9 mouse cellular contexts compared by ENCODE assay signal in genomic region chr19:3699508-3700438, GRCm38 (mm10). TPM values are rescaled to one million over a fixed set of nuclear protein-coding genes. Genes with fewer than 3 reads are reported as not detected.
DNase-seq lines count a peak whose midpoint lies in the region; ATAC-seq lines count a peak whose summit lies in the region.
"Had no signal": no experiment of that assay in that cellular context is flagged by ENCODE, and none has a peak within 500 bp of the region (broad histone marks: within the 10 kb centered on the region; RNA-seq: fewer than 3 reads in every experiment).

No protein-coding gene starts in this region.

- H3K9me3 ChIP-seq in kidney, embryonic 15.5 days (replicated peaks) = no peaks in the 10 kb centered on the region
- no peaks in the 10 kb centered on the region for H3K9me3 ChIP-seq in limb, embryonic 15.5 days
- no peaks in the 10 kb centered on the region for H3K9me3 ChIP-seq in stomach, embryonic 14.5 days (ENCODE audit: control insufficient read depth, low read depth, low read length)

- WGBS in kidney, embryonic 15.5 days = 30% methylated on average over 6 of the region's 6 CpGs
- WGBS in limb, embryonic 15.5 days = 35% methylated on average over 6 of the region's 6 CpGs
- 39% methylated on average over 6 of the region's 6 CpGs for WGBS in stomach, embryonic 14.5 days

- H3K27ac ChIP-seq in kidney, embryonic 15.5 days = no peak overlapping the region
- H3K27ac ChIP-seq in limb, embryonic 15.5 days = no peak overlapping the region
- no peak overlapping the region for H3K27ac ChIP-seq in stomach, embryonic 14.5 days (ENCODE audit: low read length)

- ATAC-seq in kidney, embryonic 15.5 days (replicated peaks; ENCODE audit: low FRiP score) = peak; percentile 33; the same call in 1 of the 2 replicates
- 0 out of 2 replicates have a peak, but pooled peaks have one; percentile 41 for ATAC-seq in limb, embryonic 15.5 days (ENCODE audit: insufficient number of reproducible peaks, low FRiP score, low TSS enrichment, low read depth)
- ATAC-seq in stomach, embryonic 14.5 days (ENCODE audit: insufficient number of reproducible peaks, insufficient read depth, low FRiP score, low read depth) = peak; percentile 63; the same call in 1 of the 2 replicates

- H3K4me2 ChIP-seq in kidney, embryonic 15.5 days = no peak overlapping the region
- H3K4me2 ChIP-seq in limb, embryonic 15.5 days = no peak overlapping the region
- H3K4me2 ChIP-seq in stomach, embryonic 14.5 days (replicated peaks; ENCODE audit: low read depth, low read length) = no peak overlapping the region

- H3K36me3 ChIP-seq in kidney, embryonic 15.5 days = no peaks in the 10 kb centered on the region
- no peaks in the 10 kb centered on the region for H3K36me3 ChIP-seq in limb, embryonic 15.5 days
- no peaks in the 10 kb centered on the region for H3K36me3 ChIP-seq in stomach, embryonic 14.5 days (ENCODE audit: control insufficient read depth, insufficient read depth, low read length)

- H3K9ac ChIP-seq in kidney, embryonic 15.5 days = no peak overlapping the region
- no peak overlapping the region for H3K9ac ChIP-seq in limb, embryonic 15.5 days
- no peak overlapping the region for H3K9ac ChIP-seq in stomach, embryonic 14.5 days (replicated peaks; ENCODE audit: low read depth, low read length)

- DNase-seq in 416B (ENCODE audit: low read depth) (peak; percentile 77), WW6 (ENCODE audit: low read depth, low spot score) (peak; percentile 46)
- peak; percentile 89 for DNase-seq in embryo, embryonic 10 days (ENCODE audit: low spot score)
- DNase-seq in heart, adult 9 months (ENCODE audit: low spot score in 2 of 2) = peak; percentile 70 to 81
- peak; percentile 75 to 83 for DNase-seq in natural killer cell, adult 2 months (ENCODE audit: low spot score in 2 of 2)

- H3K4me1 ChIP-seq in kidney, embryonic 15.5 days = 0 out of 2 replicates have a peak, but pooled peaks cover 2% of the 10 kb centered on the region
- H3K4me1 ChIP-seq in limb, embryonic 15.5 days = no peaks in the 10 kb centered on the region
- H3K4me1 ChIP-seq in stomach, embryonic 14.5 days (ENCODE audit: control insufficient read depth, insufficient read depth, low read length) = no peaks in the 10 kb centered on the region

- no peaks in the 10 kb centered on the region for H3K27me3 ChIP-seq in kidney, embryonic 15.5 days
- H3K27me3 ChIP-seq in limb, embryonic 15.5 days = no peaks in the 10 kb centered on the region
- no peaks in the 10 kb centered on the region for H3K27me3 ChIP-seq in stomach, embryonic 14.5 days (ENCODE audit: control insufficient read depth, insufficient read depth, low read length)

- H3K4me3 ChIP-seq in kidney, embryonic 15.5 days (replicated peaks) = no peak overlapping the region
- H3K4me3 ChIP-seq in limb, embryonic 15.5 days = no peak overlapping the region
- H3K4me3 ChIP-seq in stomach, embryonic 14.5 days (ENCODE audit: low read depth, low read length) = no peak overlapping the region
- H3K4me3 ChIP-seq: erythroblast, embryonic 14.5 days had no signal

RNA-seq across cellular contexts. Expression of gene 1810055G02Rik, which starts 8.3 kb away (rescaled TPM):
- polyA plus RNA-seq in kidney, embryonic 15.5 days (2015; fragmentation: Nextera tagmentation; extraction: Ambion mirVana) = 39.7 and 43.9 TPM in 2 replicates
- polyA plus RNA-seq in limb, embryonic 15.5 days (2015; fragmentation: Nextera tagmentation; extraction: Ambion mirVana) = 60.5 and 69.0 TPM in 2 replicates
- 37.4 and 44.3 TPM in 2 replicates for polyA plus RNA-seq in stomach, embryonic 14.5 days (2014; fragmentation: Nextera tagmentation; extraction: Ambion mirVana)

RNA-seq across cellular contexts. Expression of gene Lrp5, which starts 13.4 kb away (rescaled TPM):
- 5.8 and 6.9 TPM in 2 replicates for polyA plus RNA-seq in kidney, embryonic 15.5 days (2015; fragmentation: Nextera tagmentation; extraction: Ambion mirVana)
- 6.6 and 6.8 TPM in 2 replicates for polyA plus RNA-seq in limb, embryonic 15.5 days (2015; fragmentation: Nextera tagmentation; extraction: Ambion mirVana)
- polyA plus RNA-seq in stomach, embryonic 14.5 days (2014; fragmentation: Nextera tagmentation; extraction: Ambion mirVana) = 10.3 and 11.3 TPM in 2 replicates
